ENCODE assay signal across 8 mouse cellular contexts in the genomic region with DNA sequence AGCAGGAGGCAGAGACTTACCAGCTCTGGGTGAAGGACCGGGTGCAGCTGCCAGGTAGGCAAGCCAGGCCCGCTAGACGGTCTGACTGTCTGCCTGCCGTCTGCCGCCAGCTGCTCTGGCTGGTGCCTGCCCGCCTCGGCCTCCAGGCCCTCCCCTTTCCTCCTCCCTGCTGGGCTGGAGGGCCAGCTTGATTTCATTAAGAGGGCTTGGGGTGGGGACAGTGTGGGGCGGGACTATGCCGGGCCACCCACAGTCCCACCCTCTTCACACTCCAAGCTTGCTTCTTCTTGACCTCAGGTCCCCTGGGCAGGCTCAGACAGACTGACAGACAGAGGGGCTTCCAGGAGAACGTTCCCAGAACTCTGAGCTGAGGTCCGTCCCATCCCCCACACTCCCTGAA. TPM values are rescaled to one million over a fixed set of nuclear protein-coding genes. Genes with fewer than 3 reads are reported as not detected.
DNase-seq lines count a peak whose midpoint lies in the region; ATAC-seq and TF ChIP-seq lines count a peak whose summit lies in the region.

A gene (minus strand): TSS at position 237 of the 400 bp plus-strand sequence.

- TF ChIP-seq CTCF in cerebellum, adult 2 months (IDR thresholded peaks at IDR 0.05; ENCODE audit: borderline replicate concordance, insufficient read depth, low read depth, low read length): no peak
- no peak for TF ChIP-seq CTCF in liver, embryonic 14.5 days (IDR thresholded peaks at IDR 0.05; ENCODE audit: low read depth)
- no peak for TF ChIP-seq CTCF in olfactory bulb, adult 2 months (IDR thresholded peaks at IDR 0.05; ENCODE audit: insufficient read depth, low read depth, low read length)

- H3K4me1 ChIP-seq in cerebellum, adult 2 months (ENCODE audit: control insufficient read depth, insufficient read depth, low read length): no peaks in the 10 kb centered on the region
- H3K4me1 ChIP-seq in kidney, embryonic 14.5 days (ENCODE audit: control insufficient read depth, insufficient read depth, low read length): peaks cover 25% of the 10 kb centered on the region
- peaks cover 0 to 6% of the 10 kb centered on the region in 2 experiments; a peak in 1 of 4 replicates for H3K4me1 ChIP-seq in liver, embryonic 14.5 days (replicated peaks; ENCODE audit: control insufficient read depth in 2 of 2, insufficient read depth in 2 of 2, low read length in 1 of 2)
- peaks cover 7% of the 10 kb centered on the region for H3K4me1 ChIP-seq in olfactory bulb, adult 2 months (ENCODE audit: control insufficient read depth, insufficient read depth, low read length)

- no peak within 1 kb of the TSS for H3K4me3 ChIP-seq in cerebellum, adult 2 months (replicated peaks; ENCODE audit: insufficient read depth, low read depth, low read length)
- peak within 1 kb of the TSS; percentile 28 for H3K4me3 ChIP-seq in kidney, embryonic 14.5 days (ENCODE audit: low read length)
- peak within 1 kb of the TSS in 1 of 2 experiments; percentile 34; a peak in 2 of 4 replicates for H3K4me3 ChIP-seq in liver, embryonic 14.5 days (ENCODE audit: insufficient read depth in 1 of 2, low read depth in 2 of 2, low read length in 2 of 2)
- 0 out of 2 replicates have a peak within 1 kb of the TSS, but pooled peaks have one; percentile 2 for H3K4me3 ChIP-seq in olfactory bulb, adult 2 months (ENCODE audit: insufficient read depth, low read depth, low read length)

- no peaks in the 10 kb centered on the region for H3K9me3 ChIP-seq in kidney, embryonic 14.5 days (ENCODE audit: control insufficient read depth, low read length)
- H3K9me3 ChIP-seq in liver, embryonic 14.5 days (ENCODE audit: control insufficient read depth, low read length): no peaks in the 10 kb centered on the region

- DNase-seq in cerebellum, postnatal 10 days: peak; percentile 59 to 79
- no peak for DNase-seq in cerebellum, adult 2 months
- DNase-seq in embryo, embryonic 9.5 days (ENCODE audit: extremely low spot score): peak; percentile 82
- peak; percentile 40 for DNase-seq in heart, adult 8-10 months (ENCODE audit: low spot score)
- no peak for DNase-seq in liver, embryonic 14.5 days (ENCODE audit: low read depth in 3 of 3, low spot score in 3 of 3)
- no peak for DNase-seq in spleen, adult 12 weeks (ENCODE audit: low spot score)

- peak; percentile 88 for ATAC-seq in kidney, embryonic 14.5 days (ENCODE audit: low FRiP score, low TSS enrichment)
- peak; percentile 63 for ATAC-seq in liver, embryonic 14.5 days (ENCODE audit: insufficient read depth)

- 1% methylated on average over 11 of the region's 11 CpGs for WGBS in cerebellum, adult 2 months
- WGBS in kidney, embryonic 14.5 days: 1% methylated on average over 11 of the region's 11 CpGs
- 3% methylated on average over 11 of the region's 11 CpGs for WGBS in liver, embryonic 14.5 days (ENCODE audit: insufficient replicate concordance)
- 8% methylated on average over 11 of the region's 11 CpGs for WGBS in olfactory bulb, adult 2 months

- peak within 1 kb of the TSS; percentile 48; the same call in 1 of the 2 replicates for H3K9ac ChIP-seq in kidney, embryonic 14.5 days (ENCODE audit: low read depth, low read length)
- no peak within 1 kb of the TSS for H3K9ac ChIP-seq in liver, embryonic 14.5 days (replicated peaks)

- TF ChIP-seq EP300 in liver, embryonic 14.5 days (IDR thresholded peaks at IDR 0.05; ENCODE audit: low read depth): no peak

- no peaks in the 10 kb centered on the region for H3K27me3 ChIP-seq in cerebellum, adult 2 months (ENCODE audit: control insufficient read depth, insufficient read depth, low read length)
- no peaks in the 10 kb centered on the region for H3K27me3 ChIP-seq in kidney, embryonic 14.5 days (ENCODE audit: control insufficient read depth, insufficient read depth, low read length)
- no peaks in the 10 kb centered on the region for H3K27me3 ChIP-seq in liver, embryonic 14.5 days (ENCODE audit: control insufficient read depth, insufficient read depth, low read length)

- H3K36me3 ChIP-seq in kidney, embryonic 14.5 days (ENCODE audit: control insufficient read depth, insufficient read depth, low read length): peaks cover 2% of the 10 kb centered on the region; the same call in 1 of the 2 replicates
- no peaks in the 10 kb centered on the region for H3K36me3 ChIP-seq in liver, embryonic 14.5 days (replicated peaks; ENCODE audit: control insufficient read depth, insufficient read depth, low read depth)

- H3K4me2 ChIP-seq in kidney, embryonic 14.5 days (replicated peaks; ENCODE audit: low read depth, low read length): peak within 1 kb of the TSS; percentile 24
- H3K4me2 ChIP-seq in liver, embryonic 14.5 days (ENCODE audit: low read depth): peak within 1 kb of the TSS; percentile 22; the same call in 1 of the 2 replicates

- no peak for TF ChIP-seq POLR2A in cerebellum, adult 2 months (IDR thresholded peaks at IDR 0.05; ENCODE audit: borderline replicate concordance, insufficient read depth, low read length)
- TF ChIP-seq POLR2A in olfactory bulb, adult 2 months (IDR thresholded peaks at IDR 0.05; ENCODE audit: insufficient read depth, low read depth, low read length): no peak

- no peak within 1 kb of the TSS for H3K27ac ChIP-seq in cerebellum, adult 2 months (ENCODE audit: insufficient read depth, low read length)
- H3K27ac ChIP-seq in kidney, embryonic 14.5 days (ENCODE audit: low read depth, low read length): peak within 1 kb of the TSS; percentile 12; the same call in 1 of the 2 replicates
- H3K27ac ChIP-seq in liver, embryonic 14.5 days: no peak within 1 kb of the TSS
- no peak within 1 kb of the TSS for H3K27ac ChIP-seq in olfactory bulb, adult 2 months (ENCODE audit: insufficient read depth, low read depth, low read length)

RNA-seq across cellular contexts. Expression of the gene that starts here (rescaled TPM):
- 6.0 and 7.4 TPM in 2 replicates for polyA plus RNA-seq in cerebellum, adult 2 months (2012; rRNA removed)
- 1 to 10 TPM; 2.0 to 4.6 (median 2.7) TPM for total RNA-seq in heart, adult 8-10 months (2022)
- 17.6 and 24.8 TPM in 2 replicates for polyA plus RNA-seq in kidney, embryonic 14.5 days (2014; fragmentation: Nextera tagmentation; extraction: Ambion mirVana)
- polyA plus RNA-seq in liver, embryonic 14.5 days (2012; rRNA removed): 0.94 and 1.1 TPM in 2 replicates
- 1.1 and 1.4 TPM in 2 replicates for polyA plus RNA-seq in liver, embryonic 14.5 days (2014; fragmentation: Nextera tagmentation; extraction: Ambion mirVana)
- not detected in 2 replicates for polyA plus RNA-seq in olfactory bulb, adult 2 months (2012; ENCODE audit: insufficient read depth, insufficient read length, low replicate concordance, missing spikeins)

Comparison
In these comparisons a context has a peak if more than half of its experiments do, and no peak if none do; other contexts are left out.
1. DNase-seq: peak in cerebellum, postnatal 10 days (2 of 2), embryo, embryonic 9.5 days (single experiment) and heart, adult 8-10 months (single experiment); none in cerebellum, adult 2 months (0 of 2), liver, embryonic 14.5 days (0 of 3) and spleen, adult 12 weeks (single experiment).